ENCODE assay signal across 29 mouse cellular contexts in the genomic region with DNA sequence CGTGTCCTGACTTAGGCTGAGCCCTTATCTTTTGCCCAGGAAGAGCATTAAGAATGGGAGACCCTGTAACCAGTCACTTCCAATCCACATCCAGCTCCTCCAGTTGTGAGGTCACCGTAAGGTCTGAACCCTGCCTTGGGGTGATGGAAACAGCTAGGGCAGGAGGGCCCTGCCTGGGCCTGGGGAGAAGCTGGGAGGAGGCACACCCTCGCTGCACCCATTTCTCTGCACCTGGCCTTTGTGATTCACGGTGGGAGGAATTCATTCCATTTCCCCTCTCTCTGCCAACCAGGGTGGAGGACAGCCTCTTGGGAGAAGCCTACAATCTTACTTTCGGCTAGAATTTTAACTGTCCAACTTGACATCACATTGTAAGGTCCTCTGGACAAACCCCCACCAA. TPM values are rescaled to one million over a fixed set of nuclear protein-coding genes. Genes with fewer than 3 reads are reported as not detected.
DNase-seq lines count a peak whose midpoint lies in the region; ATAC-seq and TF ChIP-seq lines count a peak whose summit lies in the region.
"Had no signal": no experiment of that assay in that cellular context is flagged by ENCODE, and none has a peak within 500 bp of the region (broad histone marks: within the 10 kb centered on the region; RNA-seq: fewer than 3 reads in every experiment).

No protein-coding gene starts in this region.

- 0 out of 2 replicates have a peak overlapping the region, but pooled peaks have one; percentile 5 for H3K4me3 ChIP-seq in E14TG2a.4 (replicated peaks; ENCODE audit: low read length)
- no peak overlapping the region for H3K4me3 ChIP-seq in stomach, postnatal 0 days (ENCODE audit: low read depth, low read length)
- H3K4me3 ChIP-seq: embryonic facial prominence, embryonic 13.5 days; embryonic facial prominence, embryonic 15.5 days; erythroblast, embryonic 14.5 days; forebrain, embryonic 10.5 days; forebrain, embryonic 12.5 days had no signal

- H3K36me3 ChIP-seq in E14TG2a.4 (ENCODE audit: insufficient read depth, low read length), result no peaks in the 10 kb centered on the region
- H3K36me3 ChIP-seq in stomach, postnatal 0 days (ENCODE audit: control insufficient read depth, insufficient read depth, low read length), result no peaks in the 10 kb centered on the region
- H3K36me3 ChIP-seq: embryonic facial prominence, embryonic 13.5 days; embryonic facial prominence, embryonic 15.5 days; forebrain, embryonic 10.5 days; forebrain, embryonic 12.5 days; G1E had no signal

- peaks cover 51% of the 10 kb centered on the region for H3K4me1 ChIP-seq in E14TG2a.4 (replicated peaks; ENCODE audit: low read depth, low read length)
- no peaks in the 10 kb centered on the region for H3K4me1 ChIP-seq in stomach, postnatal 0 days (replicated peaks; ENCODE audit: control insufficient read depth, insufficient read depth)
- H3K4me1 ChIP-seq: embryonic facial prominence, embryonic 13.5 days; forebrain, embryonic 12.5 days had no signal

- no peak for TF ChIP-seq EP300 in stomach, postnatal 0 days (optimal IDR thresholded peaks at IDR 0.05)

- no peak overlapping the region for H3K9ac ChIP-seq in stomach, postnatal 0 days (ENCODE audit: low read length)
- H3K9ac ChIP-seq: embryonic facial prominence, embryonic 13.5 days; embryonic facial prominence, embryonic 15.5 days; forebrain, embryonic 12.5 days had no signal

- no peaks in the 10 kb centered on the region for H3K9me3 ChIP-seq in E14TG2a.4 (ENCODE audit: low read length)
- no peaks in the 10 kb centered on the region for H3K9me3 ChIP-seq in stomach, postnatal 0 days (ENCODE audit: control insufficient read depth, low read length)
- H3K9me3 ChIP-seq: embryonic facial prominence, embryonic 13.5 days; embryonic facial prominence, embryonic 15.5 days; forebrain, embryonic 10.5 days; forebrain, embryonic 12.5 days; G1E had no signal

- H3K27ac ChIP-seq in stomach, postnatal 0 days (replicated peaks), result peak overlapping the region; percentile 56
- H3K27ac ChIP-seq: embryonic facial prominence, embryonic 13.5 days; embryonic facial prominence, embryonic 15.5 days; forebrain, embryonic 10.5 days; forebrain, embryonic 12.5 days had no signal

- DNase-seq in ES-CJ7 (ENCODE audit: low read depth, low spot score) (peak; percentile 80), R1 (ENCODE audit: low read depth, low spot score) (peak; percentile 63), MN1 (ENCODE audit: low spot score) (no peak)
- DNase-seq in stomach, postnatal 0 days (ENCODE audit: low spot score), result no peak
- DNase-seq in spleen, postnatal 10 days (ENCODE audit: low spot score in 2 of 2), result no peak
- DNase-seq: adrenal gland, postnatal 10 days; adrenal gland, postnatal 25 days; B cell, adult 2 months; cerebellum, adult 11 months; cerebellum, adult 18-20 months; cerebellum, adult 8-10 months; cerebellum, adult 9-11 months; cerebellum, postnatal 14 days; cerebellum, postnatal 36 days; embryo, embryonic 11 days had no signal

- no peak for TF ChIP-seq CTCF in E14TG2a.4 (conservative IDR thresholded peaks at IDR 0.05; ENCODE audit: low read length)
- no peak for TF ChIP-seq CTCF in stomach, postnatal 0 days (IDR thresholded peaks at IDR 0.05; ENCODE audit: low read depth)

- no peak for ATAC-seq in stomach, postnatal 0 days (ENCODE audit: low FRiP score, low TSS enrichment)
- no peak for ATAC-seq in granulocyte monocyte progenitor cell, adult 5-6 weeks (replicated peaks; ENCODE audit: poor library complexity, severe bottlenecking)
- ATAC-seq: CD4-positive, CD25-positive, alpha-beta regulatory T cell, adult 4 months; forebrain, embryonic 14.5 days had no signal

- H3K4me2 ChIP-seq in stomach, postnatal 0 days (replicated peaks; ENCODE audit: low read depth), result no peak overlapping the region
- H3K4me2 ChIP-seq: embryonic facial prominence, embryonic 13.5 days; embryonic facial prominence, embryonic 15.5 days; forebrain, embryonic 12.5 days had no signal

- 49% methylated on average over 5 of the region's 5 CpGs for WGBS in stomach, postnatal 0 days

- peaks cover 65% of the 10 kb centered on the region for H3K27me3 ChIP-seq in E14TG2a.4 (ENCODE audit: insufficient read depth, low read length)
- H3K27me3 ChIP-seq in stomach, postnatal 0 days (ENCODE audit: control insufficient read depth, insufficient read depth, low read length), result no peaks in the 10 kb centered on the region

RNA-seq across cellular contexts. Expression of a gene that starts 8.4 kb away (rescaled TPM):
- polyA plus RNA-seq in stomach, postnatal 0 days (2015; fragmentation: Nextera tagmentation; extraction: Ambion mirVana), result 2.0 and 2.5 TPM in 2 replicates
- not detected in 2 replicates for total RNA-seq in granulocyte monocyte progenitor cell, adult 5-6 weeks (2014; fragmentation: Nextera tagmentation)
- not detected in 2 replicates for total RNA-seq in granulocyte monocyte progenitor cell, adult 5-6 weeks (2017)
- total RNA-seq: adrenal gland, adult 2 months; adrenal gland, postnatal 10 days; adrenal gland, postnatal 25 days; adrenal gland, postnatal 4 days; CH12.LX; common myeloid progenitor, adult 5-6 weeks; G1E had no signal
- polyA plus RNA-seq: adrenal gland, adult 2 months; CD4-positive, CD25-positive, alpha-beta regulatory T cell, adult 4 months; G1E had no signal

RNA-seq across cellular contexts. Expression of a gene that starts 24.6 kb away (rescaled TPM):
- 2.3 and 2.8 TPM in 2 replicates for polyA plus RNA-seq in stomach, postnatal 0 days (2015; fragmentation: Nextera tagmentation; extraction: Ambion mirVana)
- total RNA-seq in granulocyte monocyte progenitor cell, adult 5-6 weeks (2014; fragmentation: Nextera tagmentation), result not detected in 2 replicates
- total RNA-seq in granulocyte monocyte progenitor cell, adult 5-6 weeks (2017), result not detected in 2 replicates
- total RNA-seq: CH12.LX; common myeloid progenitor, adult 5-6 weeks had no signal
- polyA plus RNA-seq: CD4-positive, CD25-positive, alpha-beta regulatory T cell, adult 4 months; erythroblast, embryonic 14.5 days; G1E had no signal

RNA-seq across cellular contexts. Expression of a gene that starts 54.0 kb away (rescaled TPM):
- 536 and 549 TPM in 2 replicates for polyA plus RNA-seq in stomach, postnatal 0 days (2015; fragmentation: Nextera tagmentation; extraction: Ambion mirVana)
- 287 and 315 TPM in 2 replicates for total RNA-seq in granulocyte monocyte progenitor cell, adult 5-6 weeks (2014; fragmentation: Nextera tagmentation)
- 336 and 384 TPM in 2 replicates for total RNA-seq in granulocyte monocyte progenitor cell, adult 5-6 weeks (2017)

Comparison
In these comparisons a context has a peak if more than half of its experiments do, and no peak if none do; other contexts are left out.
1. DNase-seq: peak in ES-CJ7 (single experiment) and R1 (single experiment); none in stomach, postnatal 0 days (single experiment), spleen, postnatal 10 days (0 of 2) and MN1 (single experiment).